Mouse (Mus musculus) thymus, adult 2 months (tissue): ENCODE data around the gene Mov10l1. TPM values are rescaled to one million over a fixed set of nuclear protein-coding genes. Genes with fewer than 3 reads are reported as not detected.

Experiments used
- DNase-seq: peaks from one replicate; pipeline ENCODE4 v3.0.0; 2021
- H3K27ac ChIP-seq: fragments of 200-500 bp; 2 replicates; pipeline ENCODE4 v1.5.1; 2012; ENCODE audit warnings: low read length, control low read depth; ENCODE audit not compliant: control insufficient read depth, insufficient read depth
- H3K27me3 ChIP-seq: fragments of 200-500 bp; 2 replicates; pipeline ENCODE4 v1.6.1; 2012; ENCODE audit warnings: mild to moderate bottlenecking, low read length, moderate library complexity, mixed read lengths; ENCODE audit not compliant: control insufficient read depth, insufficient read depth
- H3K36me3 ChIP-seq: fragments of 200-500 bp; 2 replicates; pipeline ENCODE4 v1.6.1; 2012; ENCODE audit warnings: mild to moderate bottlenecking, low read length, moderate library complexity; ENCODE audit not compliant: control insufficient read depth, insufficient read depth
- H3K4me1 ChIP-seq: fragments of 200-500 bp; replicated peaks from 2 replicates; pipeline ENCODE4 v1.6.1; 2012; ENCODE audit warnings: low read length; ENCODE audit not compliant: control insufficient read depth, insufficient read depth
- H3K4me3 ChIP-seq: fragments of 200-500 bp; 2 replicates; pipeline ENCODE4 v1.5.1; 2012; ENCODE audit warnings: mild to moderate bottlenecking, low read length, control low read depth, moderate library complexity; ENCODE audit not compliant: control insufficient read depth, insufficient read depth
- CTCF ChIP-seq: fragments of 200-500 bp; IDR thresholded peaks from 2 replicates; pipeline ENCODE4 v1.5.1; 2012; ENCODE audit warnings: mild to moderate bottlenecking, control low read depth, low read length, moderate library complexity, borderline replicate concordance; ENCODE audit not compliant: control insufficient read depth, poor library complexity, insufficient read depth; ENCODE audit errors: extremely low read depth
- POLR2A ChIP-seq: fragments of 200-500 bp; IDR thresholded peaks from 2 replicates; pipeline ENCODE4 v1.6.1; 2012; ENCODE audit warnings: mild to moderate bottlenecking, low read length, control low read depth, moderate library complexity; ENCODE audit not compliant: control insufficient read depth, poor library complexity, insufficient read depth; ENCODE audit errors: extremely low read depth
- WGBS: fragments of 180-500 bp; shearing (Covaris S2); methylation state at CpG from one replicate; pipeline ENCODE4 v1.1.7; 2018; 5-methylcytosine and 5-hydroxymethylcytosine counted together
- polyA plus RNA-seq: library from polyadenylated mRNA; depleted of rRNA; stranded (reverse); fragments of >200 nt; gene quantifications from 2 replicates; pipeline ENCODE4 v1.2.3, GENCODE M21; 2012; rRNA removed

Gene Mov10l1
- 0.20 and 2.2 TPM in 2 replicates for polyA plus RNA-seq

GRCm38 (mm10) chr15:88982534-88983079, at the start of gene Mov10l1:
Mov10l1 (plus strand) TSS chr15:88982909.
- Histone ChIP-seq H3K36me3 (no peaks in the 10 kb centered on the region), H3K27ac (no peak within 1 kb of the TSS), H3K27me3 (no peaks in the 10 kb centered on the region), H3K4me3 (no peak within 1 kb of the TSS), H3K4me1 (no peaks in the 10 kb centered on the region)
- DNase-seq: no peak
- TF ChIP-seq CTCF (no peak), POLR2A (no peak)
- 96% methylated on average over 31 of the region's 31 CpGs for WGBS

- H3K4me1 ChIP-seq: no peaks in the 10 kb centered on the region
- 56% methylated on average over 7 of the region's 7 CpGs for WGBS
- H3K4me3 ChIP-seq: no peak overlapping the region
- no peaks in the 10 kb centered on the region for H3K36me3 ChIP-seq
- no peak for DNase-seq
- H3K27me3 ChIP-seq: no peaks in the 10 kb centered on the region
- no peak for TF ChIP-seq CTCF
- TF ChIP-seq POLR2A: no peak
- H3K27ac ChIP-seq: no peak overlapping the region
Observed at GRCm38 (mm10) chr15:88934141-88934540, 48.6 kb upstream of the Mov10l1 start.

GRCm38 (mm10) chr15:88936619-88937290, 46.0 kb upstream of the Mov10l1 start:
- TF ChIP-seq CTCF: no peak
- no peak for TF ChIP-seq POLR2A
- WGBS: 42% methylated on average over 6 of the region's 6 CpGs
- no peaks in the 10 kb centered on the region for H3K27me3 ChIP-seq
- no peaks in the 10 kb centered on the region for H3K36me3 ChIP-seq
- H3K4me3 ChIP-seq: no peak overlapping the region
- no peaks in the 10 kb centered on the region for H3K4me1 ChIP-seq
- no peak overlapping the region for H3K27ac ChIP-seq
- DNase-seq: no peak

- H3K4me3 ChIP-seq: no peak overlapping the region
Observed at GRCm38 (mm10) chr15:88937291-88937650, 45.4 kb upstream of the Mov10l1 start.

GRCm38 (mm10) chr15:88942783-88943182, 39.9 kb upstream of the Mov10l1 start:
- DNase-seq: no peak
- Histone ChIP-seq H3K36me3 (no peaks in the 10 kb centered on the region), H3K4me3 (no peak overlapping the region), H3K27ac (no peak overlapping the region), H3K27me3 (no peaks in the 10 kb centered on the region), H3K4me1 (no peaks in the 10 kb centered on the region)
- TF ChIP-seq CTCF (no peak), POLR2A (no peak)
- 79% methylated on average over 5 of the region's 5 CpGs for WGBS

More at GRCm38 (mm10) chr15:88937291-88937650, 45.4 kb upstream of the Mov10l1 start:
- Histone ChIP-seq H3K27ac (no peak overlapping the region), H3K4me1 (no peaks in the 10 kb centered on the region), H3K36me3 (no peaks in the 10 kb centered on the region), H3K27me3 (no peaks in the 10 kb centered on the region)
- no peak for DNase-seq
- 93% methylated on average over 2 of the region's 2 CpGs for WGBS
- TF ChIP-seq POLR2A (no peak), CTCF (no peak)

GRCm38 (mm10) chr15:88943896-88944551, 38.7 kb upstream of the Mov10l1 start:
- WGBS: 71% methylated on average over 5 of the region's 5 CpGs
- Histone ChIP-seq H3K27ac (no peak overlapping the region), H3K36me3 (no peaks in the 10 kb centered on the region), H3K4me1 (no peaks in the 10 kb centered on the region), H3K27me3 (no peaks in the 10 kb centered on the region), H3K4me3 (no peak overlapping the region)
- TF ChIP-seq POLR2A (no peak), CTCF (no peak)
- DNase-seq: no peak
